Mouse (Mus musculus) limb, embryonic 11.5 days (tissue): Measurements from ENCODE around the gene Plgrkt. TPM values are rescaled to one million over a fixed set of nuclear protein-coding genes. Genes with fewer than 3 reads are reported as not detected.

ENCODE experiments used
- ATAC-seq: fragments of 200-750 bp; cut with Nextera tagmentation; 2 replicates; pipeline ENCODE4 v1.8.0; 2017; ENCODE audit warnings: low read depth; ENCODE audit not compliant: insufficient number of reproducible peaks, low FRiP score, low TSS enrichment
- DNase-seq: peaks from one replicate; pipeline ENCODE4 v3.0.0-alpha.2; 2015; ENCODE audit warnings: low spot score
- H3K27ac ChIP-seq: fragments of 300-500 bp; sonication (generic); replicated peaks from 2 replicates; pipeline ENCODE4 v1.5.1; 2014; ENCODE audit warnings: low read depth, mild to moderate bottlenecking, low read length
- H3K27me3 ChIP-seq: fragments of 300-500 bp; sonication (generic); 2 replicates; pipeline ENCODE4 v1.6.1; 2014; ENCODE audit warnings: mild to moderate bottlenecking, low read length, mixed read lengths; ENCODE audit not compliant: control insufficient read depth, insufficient read depth
- H3K36me3 ChIP-seq: fragments of 300-500 bp; sonication (generic); 2 replicates; pipeline ENCODE4 v1.6.1; 2014; ENCODE audit warnings: mild to moderate bottlenecking, low read length, moderate library complexity, mixed read lengths; ENCODE audit not compliant: control insufficient read depth, insufficient read depth
- H3K4me1 ChIP-seq: fragments of 300-500 bp; sonication (generic); 2 replicates; pipeline ENCODE4 v1.6.1; 2014; ENCODE audit warnings: low read length, mixed read lengths; ENCODE audit not compliant: control insufficient read depth, insufficient read depth
- H3K4me2 ChIP-seq: fragments of 300-500 bp; sonication (generic); 2 replicates; pipeline ENCODE4 v1.6.1; 2014; ENCODE audit warnings: low read depth, mild to moderate bottlenecking, moderate library complexity; ENCODE audit not compliant: severe bottlenecking
- H3K4me3 ChIP-seq: fragments of 300-500 bp; sonication (generic); 2 replicates; pipeline ENCODE4 v1.5.1; 2014; ENCODE audit warnings: low read depth, low read length
- H3K9ac ChIP-seq: fragments of 300-500 bp; sonication (generic); 2 replicates; pipeline ENCODE4 v1.6.1; 2014; ENCODE audit warnings: mild to moderate bottlenecking, low read length
- H3K9me3 ChIP-seq: fragments of 300-500 bp; sonication (generic); 2 replicates; pipeline ENCODE4 v1.6.1; 2016; ENCODE audit warnings: low read length; ENCODE audit not compliant: control insufficient read depth
- WGBS: fragments of 180-500 bp; shearing (Covaris S2); extraction: QIAGEN DNeasy Blood & Tissue Kit; methylation state at CpG from one replicate; pipeline ENCODE4 v1.1.7; 2014; 5-methylcytosine and 5-hydroxymethylcytosine counted together
- polyA plus RNA-seq: library from polyadenylated mRNA; unstranded; fragments of >200 nt; fragmentation: Nextera tagmentation; extraction: Ambion mirVana; gene quantifications from 2 replicates; pipeline ENCODE4 v1.2.1, GENCODE M21; 2014

The Plgrkt gene
- polyA plus RNA-seq, 1 experiment from 2014 or later, result 34.4 TPM

- DNase-seq (no peak), ATAC-seq (no peak)
- no peaks in the 10 kb centered on the region for H3K9me3 ChIP-seq
These were observed 38.2 kb upstream of the Plgrkt start for GRCm38 (mm10) chr19:29405388-29405787.

GRCm38 (mm10) chr19:29403251-29403650, 36.1 kb upstream of the Plgrkt start:
- H3K36me3 ChIP-seq, result no peaks in the 10 kb centered on the region
- WGBS, result 75% methylated on average over 4 of the region's 4 CpGs
- H3K27me3 ChIP-seq, result no peaks in the 10 kb centered on the region
- no peak overlapping the region for H3K9ac ChIP-seq
- no peak overlapping the region for H3K27ac ChIP-seq
- H3K4me3 ChIP-seq, result no peak overlapping the region
- ATAC-seq, result no peak
- DNase-seq, result no peak
- no peaks in the 10 kb centered on the region for H3K9me3 ChIP-seq
- H3K4me2 ChIP-seq, result no peak overlapping the region
- peaks cover 14% of the 10 kb centered on the region; the same call in 1 of the 2 replicates for H3K4me1 ChIP-seq

More at GRCm38 (mm10) chr19:29405388-29405787, 38.2 kb upstream of the Plgrkt start:
- H3K4me2 ChIP-seq, result no peak overlapping the region
- H3K4me3 ChIP-seq, result no peak overlapping the region
- peaks cover 14% of the 10 kb centered on the region; the same call in 1 of the 2 replicates for H3K4me1 ChIP-seq
- no peaks in the 10 kb centered on the region for H3K36me3 ChIP-seq
- H3K9ac ChIP-seq, result no peak overlapping the region
- no peaks in the 10 kb centered on the region for H3K27me3 ChIP-seq
- H3K27ac ChIP-seq, result no peak overlapping the region
- WGBS, result 45% methylated on average over 2 of the region's 2 CpGs

- ATAC-seq (no peak), DNase-seq (no peak)
- H3K9ac ChIP-seq, result no peak overlapping the region
- H3K9me3 ChIP-seq, result no peaks in the 10 kb centered on the region
- no peak overlapping the region for H3K27ac ChIP-seq
- H3K4me2 ChIP-seq, result no peak overlapping the region
- no peaks in the 10 kb centered on the region for H3K36me3 ChIP-seq
- WGBS, result 96% methylated on average over 4 of the region's 4 CpGs
- H3K27me3 ChIP-seq, result no peaks in the 10 kb centered on the region
- no peak overlapping the region for H3K4me3 ChIP-seq
- H3K4me1 ChIP-seq, result peaks cover 14% of the 10 kb centered on the region; the same call in 1 of the 2 replicates
These were observed 35.4 kb upstream of the Plgrkt start for GRCm38 (mm10) chr19:29402621-29403020.

GRCm38 (mm10) chr19:29400466-29400865, 33.3 kb upstream of the Plgrkt start:
- Histone ChIP-seq H3K9ac (no peak overlapping the region), H3K36me3 (no peaks in the 10 kb centered on the region), H3K4me3 (no peak overlapping the region), H3K4me2 (no peak overlapping the region), H3K4me1 (peaks cover 11% of the 10 kb centered on the region; the same call in 1 of the 2 replicates), H3K27ac (no peak overlapping the region), H3K9me3 (no peaks in the 10 kb centered on the region), H3K27me3 (no peaks in the 10 kb centered on the region)
- ATAC-seq (no peak), DNase-seq (no peak)
- 87% methylated on average over 3 of the region's 3 CpGs for whole genome bisulfite sequencing

- no peaks in the 10 kb centered on the region for H3K36me3 ChIP-seq
- peaks cover 9% of the 10 kb centered on the region; the same call in 1 of the 2 replicates for H3K4me1 ChIP-seq
- no peak overlapping the region for H3K9ac ChIP-seq
- no peak overlapping the region for H3K27ac ChIP-seq
- no peak for ATAC-seq
- no peak overlapping the region for H3K4me2 ChIP-seq
- no peaks in the 10 kb centered on the region for H3K9me3 ChIP-seq
- no peak for DNase-seq
- no peak overlapping the region for H3K4me3 ChIP-seq
- H3K27me3 ChIP-seq, result no peaks in the 10 kb centered on the region
- 89% methylated on average over 4 of the region's 4 CpGs for WGBS
These were observed 32.6 kb upstream of the Plgrkt start for GRCm38 (mm10) chr19:29399786-29400185.

- Histone ChIP-seq H3K9me3 (no peaks in the 10 kb centered on the region), H3K27ac (no peak overlapping the region), H3K36me3 (no peaks in the 10 kb centered on the region), H3K4me3 (no peak overlapping the region), H3K4me2 (no peak overlapping the region), H3K9ac (no peak overlapping the region), H3K4me1 (no peaks in the 10 kb centered on the region), H3K27me3 (no peaks in the 10 kb centered on the region)
- DNase-seq (no peak), ATAC-seq (no peak)
- 83% methylated on average over 1 of the region's 1 CpGs for WGBS
These were observed 29.2 kb upstream of the Plgrkt start for GRCm38 (mm10) chr19:29396353-29396752.

GRCm38 (mm10) chr19:29394721-29395120, 27.5 kb upstream of the Plgrkt start:
- Histone ChIP-seq H3K27ac (no peak overlapping the region), H3K9ac (no peak overlapping the region), H3K4me3 (no peak overlapping the region), H3K9me3 (no peaks in the 10 kb centered on the region), H3K36me3 (no peaks in the 10 kb centered on the region), H3K4me1 (no peaks in the 10 kb centered on the region), H3K4me2 (no peak overlapping the region), H3K27me3 (no peaks in the 10 kb centered on the region)
- DNase-seq (no peak), ATAC-seq (no peak)
- WGBS, result 91% methylated on average over 2 of the region's 2 CpGs

GRCm38 (mm10) chr19:29393333-29393732, 26.1 kb upstream of the Plgrkt start:
- WGBS, result 91% methylated on average over 9 of the region's 9 CpGs
- H3K4me3 ChIP-seq, result no peak overlapping the region
- no peaks in the 10 kb centered on the region for H3K4me1 ChIP-seq
- no peaks in the 10 kb centered on the region for H3K27me3 ChIP-seq
- ATAC-seq, result no peak
- no peak overlapping the region for H3K4me2 ChIP-seq
- no peak overlapping the region for H3K9ac ChIP-seq
- no peaks in the 10 kb centered on the region for H3K9me3 ChIP-seq
- DNase-seq, result no peak
- no peak overlapping the region for H3K27ac ChIP-seq
- no peaks in the 10 kb centered on the region for H3K36me3 ChIP-seq

GRCm38 (mm10) chr19:29391279-29391678, 24.1 kb upstream of the Plgrkt start:
- Histone ChIP-seq H3K9me3 (no peaks in the 10 kb centered on the region), H3K4me3 (no peak overlapping the region), H3K27ac (no peak overlapping the region), H3K36me3 (no peaks in the 10 kb centered on the region), H3K9ac (no peak overlapping the region), H3K27me3 (no peaks in the 10 kb centered on the region), H3K4me1 (no peaks in the 10 kb centered on the region), H3K4me2 (no peak overlapping the region)
- DNase-seq (no peak), ATAC-seq (no peak)
- 72% methylated on average over 4 of the region's 4 CpGs for WGBS
